Mouse (Mus musculus): ENCODE measurements around the gene Hdc.
A peak's percentile ranks its signal among the peaks of the same experiment; 100 is the strongest.

Gene Hdc

DNA sequence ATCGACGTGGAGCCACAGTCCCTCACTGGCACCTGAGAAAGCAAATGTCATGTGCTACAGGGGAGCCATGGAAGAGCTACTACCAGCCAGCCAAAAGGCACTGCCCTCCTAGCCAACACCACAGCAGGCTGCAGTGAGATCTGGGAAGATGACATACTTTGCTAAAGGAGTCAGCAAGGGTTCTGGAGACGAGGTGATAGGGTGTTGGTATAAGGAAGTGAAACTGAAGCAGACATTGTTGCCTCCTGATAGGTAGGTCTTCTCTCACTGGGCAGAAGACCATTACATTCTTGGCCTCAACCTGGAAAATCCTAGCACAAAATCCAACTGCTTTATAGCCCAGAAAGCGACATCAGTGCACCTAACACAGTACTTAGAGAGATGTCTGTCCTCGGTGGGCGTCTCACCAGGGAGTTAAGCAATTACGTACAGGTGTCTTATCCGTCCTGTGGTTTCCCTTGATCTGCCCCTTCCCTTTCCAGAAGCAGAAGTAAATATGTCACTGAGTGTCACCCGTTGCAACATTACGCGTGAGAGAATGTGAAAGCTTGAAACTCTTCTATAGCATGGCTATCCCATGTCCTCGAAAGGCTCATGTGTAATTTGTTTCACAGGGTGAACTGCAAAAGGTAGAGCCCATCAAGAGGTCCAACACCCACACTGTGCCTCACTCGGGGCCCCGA, 17.0 kb downstream of the Hdc start:
- DNase-seq (ENCODE audit: extremely low read depth, low read depth, low spot score), result no peak

DNA sequence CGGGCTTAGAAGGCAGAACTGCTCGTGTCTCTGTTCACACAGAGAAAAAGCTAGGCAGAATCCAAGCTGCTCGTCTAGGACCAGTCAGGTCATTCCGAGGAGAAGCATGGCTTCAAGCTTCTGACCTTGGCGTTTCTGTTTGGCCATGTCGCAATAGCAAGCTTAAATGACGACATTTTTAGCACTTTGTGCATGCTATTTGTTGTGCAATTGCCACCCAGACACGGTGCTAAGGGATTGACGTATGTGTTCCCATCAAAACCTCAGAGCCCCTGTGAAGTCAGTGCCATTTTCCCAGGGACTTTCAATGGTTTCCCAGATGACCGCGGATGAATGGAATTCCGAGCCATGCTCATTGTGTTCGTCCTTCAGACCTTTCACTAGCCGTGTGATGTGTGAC, 18.6 kb downstream of the Hdc start:
- peak; percentile 4 for DNase-seq (ENCODE audit: extremely low read depth, low read depth, low spot score)

DNA sequence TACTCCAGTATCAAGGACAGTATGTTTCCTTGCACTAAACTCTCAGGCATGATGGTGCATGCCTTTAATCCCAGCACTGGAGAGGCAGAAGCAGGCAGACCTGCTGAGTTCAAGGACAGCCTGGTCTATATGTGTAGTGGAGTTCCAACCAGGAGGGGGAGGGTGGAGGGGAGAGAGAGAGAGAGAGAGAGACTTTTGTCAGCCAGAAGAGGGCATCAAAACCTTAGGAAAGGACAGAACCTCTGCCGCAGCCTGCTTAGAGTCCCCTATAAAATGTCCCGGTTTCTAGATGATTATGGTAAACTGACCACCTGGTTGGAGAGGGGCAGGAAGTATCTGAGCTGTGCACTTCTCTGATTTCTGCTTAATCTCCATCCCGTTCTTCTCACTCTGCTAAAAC, 20.1 kb downstream of the Hdc start:
- no peak for DNase-seq (ENCODE audit: extremely low read depth, low read depth, low spot score)

DNA sequence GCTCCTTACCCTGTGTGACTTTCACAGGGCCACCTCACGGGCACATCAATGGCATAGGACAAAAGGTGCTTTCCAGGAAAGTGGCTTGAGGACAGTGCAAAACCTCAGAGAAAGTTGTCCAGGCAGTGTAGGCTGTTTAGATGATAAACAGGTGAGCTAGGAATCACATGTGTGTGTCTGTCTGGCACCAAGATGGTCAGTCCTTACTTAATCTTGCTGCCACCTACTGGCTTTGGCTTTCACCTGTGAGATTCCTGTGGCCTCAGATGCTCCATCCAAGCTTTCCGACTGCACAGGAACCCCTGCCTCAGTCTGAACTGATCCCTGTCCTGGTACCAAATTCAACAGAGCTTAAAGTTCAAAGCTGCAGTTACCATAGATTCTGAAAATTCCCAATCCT, 20.7 kb downstream of the Hdc start:
- DNase-seq (ENCODE audit: extremely low read depth, low read depth, low spot score), result no peak

DNA sequence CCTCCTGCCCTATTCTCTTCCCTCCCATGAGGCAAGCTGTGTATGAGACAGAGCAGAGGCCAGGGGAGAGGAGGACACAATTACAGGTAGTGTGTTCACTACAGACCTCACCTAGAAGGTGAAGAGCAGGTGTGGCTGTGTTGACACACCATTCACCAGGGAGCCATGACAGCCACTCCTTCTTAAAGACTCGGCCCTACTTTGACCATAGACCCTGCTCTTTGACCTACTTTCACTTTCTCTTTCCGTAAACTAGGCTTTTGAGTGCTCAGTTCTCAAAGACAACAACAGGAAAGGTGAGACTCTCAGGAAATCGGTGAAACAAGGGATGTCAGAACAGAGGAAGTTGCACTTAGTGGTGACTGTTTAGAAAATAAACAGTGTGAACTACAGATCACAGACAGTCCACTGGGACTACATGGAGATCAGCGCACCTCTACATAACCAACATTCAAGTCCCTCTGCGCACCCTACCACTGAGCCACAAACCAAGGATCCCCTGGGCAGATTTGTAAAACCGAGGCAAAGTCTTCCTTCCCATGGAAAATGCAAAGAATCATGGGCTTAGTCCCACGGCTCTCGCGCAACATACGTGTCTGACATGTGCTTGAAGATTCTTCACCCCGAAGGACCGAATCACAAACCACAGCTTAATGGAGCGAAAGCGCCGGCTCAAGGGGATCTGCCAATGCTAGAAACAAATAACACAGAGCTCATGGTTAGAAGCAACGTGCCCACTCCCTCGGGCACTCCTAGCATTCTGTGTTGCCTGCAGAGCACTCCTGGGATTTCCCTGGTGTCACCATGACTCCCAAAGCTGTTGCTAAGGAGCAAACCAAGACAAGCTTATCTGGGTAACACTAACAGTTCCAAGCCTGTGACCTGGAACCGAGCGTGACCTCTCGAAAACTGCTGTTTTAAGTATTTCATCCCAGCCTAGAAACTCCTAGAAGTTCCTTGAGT, 21.5 kb downstream of the Hdc start:
- DNase-seq (ENCODE audit: extremely low read depth, low read depth, low spot score), result no peak

DNA sequence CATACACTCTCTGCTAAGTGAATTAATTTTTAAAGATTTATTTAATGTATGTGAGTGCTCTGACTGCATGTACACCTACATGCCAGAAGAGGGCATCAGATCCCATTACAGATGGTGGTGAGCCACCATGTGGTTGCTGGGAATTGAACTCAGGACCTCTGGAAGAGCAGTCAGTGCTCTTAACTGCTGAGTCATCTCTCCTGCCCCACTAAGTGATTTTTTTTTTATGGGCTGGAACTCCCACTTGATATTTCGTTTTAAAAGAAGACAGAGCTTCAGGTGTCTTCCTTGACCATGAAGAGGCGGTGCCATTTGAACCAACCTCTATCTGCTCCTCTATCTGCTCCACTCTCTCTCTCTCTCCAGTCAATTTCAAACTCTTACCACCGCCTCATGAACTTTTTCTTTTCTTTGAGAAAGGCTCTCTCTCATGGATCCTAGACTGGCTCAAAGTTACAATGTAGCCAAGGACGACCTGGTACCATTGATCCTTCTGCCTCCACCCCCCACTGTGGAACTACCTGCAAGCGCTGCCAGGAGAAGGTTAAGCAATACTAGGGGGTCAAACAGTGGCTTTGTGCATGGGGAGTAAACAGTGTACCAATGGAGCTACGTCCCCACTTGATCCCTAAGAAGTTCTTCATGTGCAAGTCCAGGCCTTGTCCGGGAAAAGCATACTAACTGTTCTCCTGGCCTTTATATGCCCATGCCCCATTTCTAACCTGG, 22.6 kb downstream of the Hdc start:
- no peak for DNase-seq (ENCODE audit: extremely low read depth, low read depth, low spot score)

DNA sequence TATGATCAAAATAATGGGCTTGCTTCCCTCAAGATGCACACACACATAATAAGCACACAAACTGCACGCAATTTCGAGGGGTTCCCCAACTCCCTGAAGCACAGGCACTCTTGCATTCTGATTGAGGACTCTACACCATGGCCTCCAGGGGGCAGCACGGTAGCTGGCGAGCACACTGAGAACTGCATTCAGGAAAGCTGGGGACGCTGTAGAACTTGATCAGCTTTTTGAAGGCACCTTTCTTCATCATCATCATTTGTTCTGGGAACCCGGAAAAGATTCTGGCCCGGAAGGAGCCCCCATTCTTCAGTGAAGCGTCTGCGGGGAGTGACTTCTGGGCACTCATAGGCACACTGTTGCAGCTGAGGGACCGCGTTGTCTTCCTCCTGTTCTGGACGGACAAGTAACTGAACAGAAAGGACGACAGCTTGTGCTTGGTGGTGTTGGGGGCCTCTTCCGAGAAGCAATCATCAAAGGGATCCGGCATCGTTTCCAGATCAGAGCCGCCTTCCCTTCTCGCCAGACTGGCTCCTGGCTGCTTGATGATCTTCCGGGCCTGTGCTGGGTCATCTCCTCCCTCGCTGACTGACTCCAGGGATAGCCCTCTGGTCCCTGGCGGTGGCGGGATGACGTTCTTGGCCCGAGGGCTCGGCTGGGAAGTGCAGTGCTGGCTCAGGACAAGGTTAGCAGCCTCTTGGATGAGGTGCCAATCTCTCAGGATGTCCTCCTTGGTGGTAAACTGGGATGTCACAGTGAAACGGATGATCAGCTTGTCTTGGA, 25.1 kb downstream of the Hdc start:
- no peak for DNase-seq (ENCODE audit: extremely low read depth, low read depth, low spot score)

DNA sequence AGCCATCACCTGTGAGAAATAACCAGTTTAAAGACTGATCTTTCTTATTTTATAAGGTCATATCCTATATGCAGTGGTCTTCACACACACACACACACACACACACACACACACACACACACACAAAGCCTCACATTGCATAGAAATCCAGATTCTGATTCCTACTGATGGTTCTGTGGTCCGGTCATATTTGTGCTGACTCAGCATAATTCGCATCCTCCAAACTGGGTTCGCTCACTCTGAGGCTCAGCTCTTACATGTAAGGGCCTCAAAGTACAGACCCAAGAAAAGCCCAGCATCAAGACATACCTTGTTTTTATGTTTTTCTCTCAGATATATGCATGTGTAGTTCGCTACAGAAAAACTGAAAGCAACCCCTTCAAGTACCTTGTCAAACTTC, 27.8 kb downstream of the Hdc start:
- no peak for DNase-seq (ENCODE audit: extremely low read depth, low read depth, low spot score)

DNA sequence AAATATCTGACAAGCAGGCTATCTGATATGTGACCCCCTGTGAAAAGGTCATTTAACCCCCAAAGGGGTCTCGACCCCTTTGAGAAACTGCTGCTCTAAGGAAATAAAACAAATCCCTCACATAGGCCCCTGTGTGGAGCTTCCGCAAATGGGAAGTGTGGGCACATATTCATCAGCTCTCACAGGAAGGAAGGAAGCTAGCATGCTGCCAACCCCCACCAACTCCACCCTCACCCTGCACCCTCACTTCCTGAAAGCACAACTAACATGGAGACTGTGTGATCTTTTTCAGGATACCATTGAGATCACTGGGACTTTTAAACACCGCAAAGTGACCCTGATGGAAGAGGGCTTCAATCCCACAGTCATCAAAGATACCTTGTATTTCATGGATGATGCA, 31.6 kb downstream of the Hdc start:
- no peak for DNase-seq (ENCODE audit: extremely low read depth, low read depth, low spot score)

DNA sequence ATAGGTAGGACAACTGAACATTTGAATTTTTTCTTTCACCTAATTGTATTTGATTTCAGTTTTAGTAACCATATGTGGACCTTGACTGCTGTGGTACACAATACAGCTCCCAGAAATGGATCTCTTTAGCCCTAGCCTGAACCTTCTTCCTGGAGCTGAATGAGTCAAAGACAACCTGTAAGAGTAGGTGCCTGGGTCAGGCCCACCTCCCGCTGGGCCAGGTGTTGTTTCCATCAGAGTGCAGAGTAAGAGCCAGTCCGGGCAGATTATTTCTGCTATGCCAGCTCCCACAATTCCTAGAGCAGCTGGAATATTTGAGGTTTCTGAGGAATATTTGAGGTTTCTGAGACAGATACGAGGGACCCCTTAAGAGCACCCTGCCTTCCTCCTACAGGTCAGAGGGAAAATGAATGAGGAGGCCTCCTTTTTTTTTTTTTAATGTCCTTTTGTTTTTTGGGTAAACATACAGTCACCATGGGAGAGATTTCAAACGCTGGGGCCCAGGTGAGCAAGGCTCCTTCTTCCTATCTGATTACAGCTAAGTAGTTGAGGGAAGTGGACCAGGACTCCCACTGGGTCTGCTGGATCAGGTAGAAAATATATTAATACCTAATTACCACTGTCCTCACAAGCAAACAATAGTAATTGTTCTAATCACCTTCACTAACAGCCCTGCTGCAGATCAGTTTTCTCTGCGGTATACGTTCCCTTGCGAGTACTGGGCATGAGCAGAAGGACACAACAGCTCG, 34.3 kb downstream of the Hdc start:
- DNase-seq (ENCODE audit: extremely low read depth, low read depth, low spot score), result no peak

DNA sequence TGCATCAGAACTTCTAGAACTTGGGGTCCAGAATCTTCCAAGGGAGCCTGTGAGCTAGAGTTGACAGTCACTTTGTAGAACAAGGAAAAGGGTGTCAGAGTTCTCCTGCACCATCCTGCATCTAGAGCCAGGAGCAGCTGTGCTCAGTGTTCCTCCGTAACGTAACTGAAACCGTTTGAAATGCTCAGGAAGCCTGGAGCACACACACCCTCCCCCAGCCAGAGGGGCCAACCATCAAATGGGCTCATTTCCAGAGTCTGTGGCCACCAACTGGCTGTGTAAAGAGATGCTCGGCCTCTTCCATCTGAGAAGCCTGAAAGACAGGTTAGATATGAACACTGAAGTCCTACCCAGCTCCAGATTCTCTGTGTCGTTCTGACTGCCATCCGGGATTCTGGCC, 35.1 kb downstream of the Hdc start:
- DNase-seq (ENCODE audit: extremely low read depth, low read depth, low spot score), result no peak

DNA sequence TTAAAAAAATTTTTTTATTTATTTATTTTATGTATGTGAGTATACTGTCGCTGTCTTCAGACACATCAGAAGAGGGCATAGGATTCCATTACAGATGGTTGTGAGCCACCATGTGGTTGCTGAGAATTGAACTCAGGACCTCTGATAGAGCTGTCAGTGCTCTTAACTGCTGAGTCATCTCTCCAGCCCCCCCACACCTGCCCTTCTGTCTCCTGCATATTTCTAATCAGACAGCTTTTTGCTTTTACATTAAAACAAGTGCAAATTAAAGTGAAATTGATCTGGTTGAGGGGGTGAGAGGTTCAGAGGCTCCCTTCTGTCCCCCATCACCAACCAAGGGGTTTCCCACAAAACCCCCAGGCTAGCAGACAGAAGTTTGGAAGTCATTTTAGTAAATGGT, 39.8 kb downstream of the Hdc start:
- no peak for DNase-seq (ENCODE audit: extremely low read depth, low read depth, low spot score)

DNA sequence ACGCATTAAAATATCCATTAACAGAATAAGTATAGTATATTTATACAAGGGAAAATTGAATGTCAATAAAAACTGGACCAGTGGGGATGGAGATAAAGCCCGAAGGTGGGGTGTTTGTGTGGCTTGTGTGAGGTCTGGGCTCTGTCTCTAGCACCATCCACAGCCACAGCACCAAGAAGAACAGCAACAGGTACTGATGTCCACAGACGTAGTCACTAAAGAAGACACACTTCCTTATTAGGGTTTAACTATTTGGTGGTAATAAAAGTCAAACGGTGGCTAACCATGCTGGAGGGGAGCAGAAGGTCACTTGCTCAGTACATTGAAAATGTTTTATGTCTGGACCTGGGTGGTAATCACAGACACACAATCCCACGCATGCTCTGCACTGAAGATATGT, 41.7 kb downstream of the Hdc start:
- no peak for DNase-seq (ENCODE audit: extremely low read depth, low read depth, low spot score)

DNA sequence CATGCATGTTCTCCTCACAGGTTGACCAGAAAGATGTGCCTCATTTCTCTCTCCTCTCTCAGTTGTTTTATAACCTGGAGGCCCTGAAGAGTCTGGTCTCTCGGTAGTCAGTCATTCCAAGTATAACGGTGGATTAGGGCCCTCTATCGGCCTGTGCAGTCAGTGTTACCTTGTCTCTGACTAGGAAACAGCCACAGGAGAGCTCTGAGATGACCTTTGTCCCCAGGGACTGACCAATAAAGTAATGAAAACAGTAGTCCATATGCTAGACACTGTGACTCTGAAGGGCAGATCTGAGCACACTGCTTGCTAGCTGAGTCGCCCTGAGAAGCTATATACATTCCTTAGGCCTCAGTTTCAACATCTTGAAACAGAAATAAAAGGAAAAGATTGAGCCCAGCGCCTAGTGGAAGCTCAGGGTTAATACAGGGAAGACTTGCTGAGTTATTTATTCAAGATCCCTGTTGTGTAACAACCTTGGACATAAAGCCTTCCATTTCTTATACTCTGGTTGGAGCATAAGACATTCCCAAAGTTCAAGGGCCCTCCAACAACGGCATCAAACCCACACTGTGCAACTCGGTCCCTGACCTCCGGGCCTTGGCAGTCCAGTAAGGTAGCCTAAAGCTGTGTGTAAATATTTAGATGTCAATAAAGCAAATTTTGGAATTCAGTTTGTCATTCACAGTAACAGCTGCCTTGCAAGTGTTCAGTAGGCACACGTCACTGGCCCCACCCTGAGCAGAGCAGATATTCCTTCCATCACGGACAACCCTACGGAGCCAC, 43.5 kb downstream of the Hdc start:
- DNase-seq (ENCODE audit: extremely low read depth, low read depth, low spot score), result no peak

DNA sequence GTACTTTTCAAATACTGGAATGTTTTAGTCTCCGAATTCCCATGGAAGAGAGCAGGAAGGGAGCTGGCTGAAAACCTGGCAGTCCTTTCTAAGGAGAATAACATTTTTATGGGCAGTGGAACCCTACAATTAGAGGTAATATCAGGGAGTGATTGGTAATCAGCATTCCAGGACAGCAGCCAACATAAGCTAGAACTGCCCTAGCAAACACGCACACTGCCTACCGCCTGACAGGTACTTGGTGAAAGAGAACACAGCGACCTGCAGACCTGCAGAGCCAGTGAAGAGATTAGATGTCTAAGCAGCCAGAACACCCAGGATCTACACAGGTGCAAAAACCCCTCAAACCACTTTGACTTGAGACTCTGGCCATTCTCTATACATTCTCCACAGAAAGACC, 46.4 kb downstream of the Hdc start:
- no peak for DNase-seq (ENCODE audit: extremely low read depth, low read depth, low spot score)

DNA sequence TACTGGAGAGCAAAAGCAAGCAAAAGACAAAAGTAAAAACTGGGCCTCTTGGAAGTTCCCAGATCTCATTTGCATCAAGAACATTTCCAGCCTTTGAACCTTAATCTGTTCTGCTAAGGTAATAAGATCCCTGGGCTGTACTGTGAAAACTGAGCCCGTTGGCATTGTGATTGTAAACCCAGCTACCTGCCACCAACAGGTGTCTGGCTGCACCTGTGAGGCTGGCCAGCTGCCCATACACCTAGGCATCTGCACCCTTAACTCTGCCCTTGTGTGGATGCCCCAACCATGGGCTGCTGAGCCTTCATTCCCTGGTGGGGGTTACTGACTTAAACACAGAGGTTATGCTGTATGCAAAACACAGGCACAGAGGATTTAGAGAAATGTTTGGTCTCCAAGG, 46.9 kb downstream of the Hdc start:
- DNase-seq (ENCODE audit: extremely low read depth, low read depth, low spot score), result no peak

DNA sequence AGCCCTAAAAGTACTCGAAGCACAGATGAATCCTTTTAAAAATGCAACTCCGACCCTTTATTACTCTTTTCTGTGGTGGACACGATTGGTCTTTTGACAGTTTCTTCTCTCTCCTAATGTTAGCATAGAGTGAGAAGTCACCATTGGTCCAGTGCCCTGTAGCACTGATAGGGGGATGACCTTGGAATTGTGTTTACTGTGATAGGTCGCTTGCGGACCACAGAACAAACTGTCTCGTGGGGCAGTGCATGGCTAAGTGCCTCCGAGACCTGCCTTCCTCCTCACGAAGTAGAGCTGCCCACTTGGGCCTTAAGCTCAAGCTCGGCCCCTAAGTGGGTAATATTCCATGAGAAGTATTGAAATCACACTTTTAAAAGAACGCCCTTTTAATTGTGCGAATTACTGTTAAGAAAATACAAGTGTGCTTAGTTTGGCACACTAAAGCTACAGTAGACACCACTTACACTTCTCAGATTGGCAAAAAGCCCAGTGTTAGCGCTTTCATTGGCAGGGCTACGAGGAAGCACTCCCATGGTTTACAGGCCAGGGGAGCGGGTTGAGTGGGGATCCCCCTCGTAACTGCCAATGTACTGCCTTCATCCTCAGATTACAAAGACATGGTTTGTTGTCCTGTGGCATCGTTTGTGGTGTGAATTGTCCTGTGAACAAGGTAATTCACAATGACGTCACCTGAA, 55.5 kb downstream of the Hdc start:
- DNase-seq (ENCODE audit: extremely low read depth, low read depth, low spot score), result peak; percentile 11

DNA sequence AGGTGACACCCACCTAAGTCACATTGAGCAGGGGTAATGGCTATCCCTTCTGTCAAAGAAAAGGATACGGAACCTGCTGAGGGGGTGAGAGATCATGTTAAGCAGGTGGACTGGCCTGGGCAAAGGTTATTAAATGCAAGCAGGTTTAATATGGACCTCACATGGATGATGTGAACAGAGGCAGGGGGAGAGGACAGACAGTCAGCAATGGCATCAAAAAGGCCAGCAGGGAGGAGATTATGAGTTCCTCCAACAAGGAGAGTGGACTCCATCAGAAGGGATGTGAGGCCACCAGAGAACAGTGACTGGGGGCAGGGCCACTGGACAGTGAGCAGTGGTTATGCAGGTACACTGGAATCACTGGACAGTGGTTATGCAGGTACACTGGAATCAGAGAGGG, 59.0 kb downstream of the Hdc start:
- DNase-seq (ENCODE audit: extremely low read depth, low read depth, low spot score), result no peak

DNA sequence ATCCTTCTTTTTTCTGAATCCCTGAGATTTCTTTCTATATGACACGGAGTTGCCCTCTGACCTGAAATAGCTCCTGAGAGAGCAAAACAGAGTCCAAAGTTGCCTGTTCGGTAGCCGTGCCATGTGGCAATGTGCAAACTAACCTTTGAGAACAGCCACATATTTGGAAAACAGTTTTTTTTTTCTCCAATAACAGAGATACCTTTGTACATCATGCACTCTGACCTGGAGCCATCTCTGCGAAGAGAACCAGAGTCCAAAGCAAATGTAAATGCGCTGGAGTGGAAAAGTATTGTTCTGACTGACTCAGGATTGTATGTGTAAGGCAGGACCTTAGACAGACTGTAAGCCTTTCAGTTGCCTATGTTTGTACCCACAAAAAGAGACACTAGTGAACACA, 63.6 kb downstream of the Hdc start:
- no peak for DNase-seq (ENCODE audit: extremely low read depth, low read depth, low spot score)

Data from fat pad, adult 2 months (tissue).